Mouse (Mus musculus) C2C12 (cell line): ENCODE results near the gene Gdpd3. TPM values are rescaled to one million over a fixed set of nuclear protein-coding genes. Genes with fewer than 3 reads are reported as not detected.

Source experiments
- H3K27me3 ChIP-seq: one replicate; pipeline ENCODE4 v1.6.1; 2011; ENCODE audit not compliant: control insufficient read depth, insufficient read depth, insufficient read length
- H3K36me3 ChIP-seq: one replicate; pipeline ENCODE4 v1.6.1; 2011; ENCODE audit not compliant: control insufficient read depth, insufficient read depth
- H3K4me3 ChIP-seq: one replicate; pipeline ENCODE4 v1.5.1; 2011; ENCODE audit warnings: mild to moderate bottlenecking, control low read depth; ENCODE audit not compliant: poor library complexity, insufficient read depth, severe bottlenecking
- H3K79me2 ChIP-seq: one replicate; pipeline ENCODE4 v1.6.1; 2011; ENCODE audit not compliant: control insufficient read depth, insufficient read depth
- H3K79me3 ChIP-seq: one replicate; pipeline ENCODE4 v1.6.1; 2011; ENCODE audit warnings: low read depth, control low read depth
- H3ac ChIP-seq: one replicate; pipeline ENCODE3; 2011; ENCODE audit warnings: low read depth; ENCODE audit not compliant: control insufficient read depth, insufficient read length
- CEBPB ChIP-seq: IDR thresholded peaks from one replicate; pipeline ENCODE4 v1.6.1; 2011; ENCODE audit warnings: low read depth, mild to moderate bottlenecking, control low read depth, moderate library complexity
- CTCF ChIP-seq: IDR thresholded peaks from one replicate; pipeline ENCODE4 v1.5.1; 2011; ENCODE audit not compliant: control insufficient read depth, insufficient read depth, insufficient read length
- FOSL1 ChIP-seq: IDR thresholded peaks from one replicate; pipeline ENCODE4 v1.8.0; 2011; ENCODE audit warnings: mild to moderate bottlenecking, low read length; ENCODE audit not compliant: poor library complexity, insufficient read depth, severe bottlenecking
- MAX ChIP-seq: IDR thresholded peaks from one replicate; pipeline ENCODE4 v1.6.1; 2011; ENCODE audit warnings: mild to moderate bottlenecking, control low read depth
- MYOD1 ChIP-seq: IDR thresholded peaks from one replicate; pipeline ENCODE4 v1.6.1; 2011; ENCODE audit warnings: low read depth; ENCODE audit not compliant: control insufficient read depth, insufficient read length
- MYOG ChIP-seq: IDR thresholded peaks from one replicate; pipeline ENCODE4 v1.6.1; 2011; ENCODE audit not compliant: control insufficient read depth, insufficient read length; ENCODE audit errors: extremely low read depth
- USF1 ChIP-seq: IDR thresholded peaks from one replicate; pipeline ENCODE4 v1.6.1; 2011; ENCODE audit warnings: low read depth, mild to moderate bottlenecking, control low read depth, moderate library complexity
- polyA plus RNA-seq: library from polyadenylated mRNA; unstranded; fragments of >200 nt; fragmentation: generic; extraction: Trizol; gene quantifications from one replicate; pipeline ENCODE4 v1.2.1, GENCODE M21; 2012; ENCODE audit warnings: missing spikeins

The Gdpd3 gene
- polyA plus RNA-seq, 1 experiment = 1.7 TPM

DNA sequence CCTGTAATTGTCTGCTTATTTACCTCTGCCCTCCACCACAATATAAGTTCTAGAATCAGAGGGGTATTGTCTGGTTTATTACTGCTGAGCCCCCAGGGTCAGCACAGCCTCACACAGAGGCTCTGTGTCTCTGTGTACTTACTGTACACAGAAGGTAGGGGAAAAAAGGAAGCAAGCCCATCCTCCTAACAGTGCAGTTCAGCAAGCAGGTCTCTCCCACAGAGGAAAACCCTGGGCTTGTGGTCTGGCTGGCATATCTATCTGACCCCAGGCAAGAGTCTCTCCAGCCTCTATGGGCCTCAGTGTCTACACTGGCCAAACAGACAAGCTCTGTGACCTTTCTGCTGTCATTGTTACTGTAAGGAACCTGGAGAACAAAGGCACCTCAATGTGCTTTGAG is 37.6 kb downstream of the Gdpd3 start:
- TF ChIP-seq FOSL1 = no peak
- no peak for TF ChIP-seq CTCF
- no peak for TF ChIP-seq MAX
- TF ChIP-seq CEBPB = no peak
- no peak for TF ChIP-seq USF1
- no peak for TF ChIP-seq MYOD1
- TF ChIP-seq MYOG = no peak
- no peaks in the 10 kb centered on the region for H3K27me3 ChIP-seq
- H3K79me3 ChIP-seq = peaks cover 3% of the 10 kb centered on the region
- H3K79me2 ChIP-seq = peaks cover 23% of the 10 kb centered on the region
- no peak overlapping the region for H3ac ChIP-seq
- H3K4me3 ChIP-seq = no peak overlapping the region
- H3K36me3 ChIP-seq = no peaks in the 10 kb centered on the region

DNA sequence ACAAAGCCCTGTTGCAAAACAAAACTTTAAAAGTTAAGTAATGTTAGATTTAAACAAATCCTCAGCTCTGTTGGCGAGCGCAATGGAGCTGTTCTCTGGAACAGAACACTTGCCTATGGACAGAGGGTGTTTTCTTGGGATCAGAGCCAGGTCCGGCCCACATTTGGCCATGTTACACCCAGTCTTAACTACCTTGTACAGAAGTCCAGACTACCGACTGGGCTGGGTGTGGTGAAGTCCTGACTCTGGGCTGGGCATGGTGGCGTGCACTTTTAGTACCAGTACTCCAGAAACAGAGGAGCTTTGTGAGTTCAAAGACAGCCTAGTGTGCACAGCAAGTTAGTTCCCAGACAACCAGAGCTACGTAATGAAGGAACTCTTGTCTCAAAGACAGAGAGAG is 40.8 kb downstream of the Gdpd3 start:
- no peak for TF ChIP-seq USF1
- Histone ChIP-seq H3K4me3 (no peak overlapping the region), H3K27me3 (no peaks in the 10 kb centered on the region), H3K36me3 (no peaks in the 10 kb centered on the region), H3K79me2 (peaks cover 20% of the 10 kb centered on the region), H3ac (no peak overlapping the region), H3K79me3 (peaks cover 2% of the 10 kb centered on the region)

DNA sequence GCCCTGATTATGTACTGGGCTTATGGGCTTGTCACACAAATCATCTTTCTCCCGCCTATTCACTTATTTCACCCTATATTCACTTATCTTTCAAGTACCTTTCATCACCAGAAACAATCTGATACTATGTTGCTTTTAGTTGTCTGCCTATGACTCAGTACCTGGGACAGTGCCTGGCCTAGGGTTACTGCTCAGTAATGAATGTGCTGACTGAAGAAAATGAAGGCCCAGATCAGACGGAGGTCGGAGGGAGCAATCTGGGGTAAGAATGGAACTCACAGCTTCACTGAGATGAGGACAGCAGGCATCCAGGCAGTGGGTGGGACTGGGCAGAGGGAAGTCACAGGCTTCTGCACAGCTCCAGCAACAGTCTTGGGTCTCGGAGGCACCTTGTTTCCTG is 41.3 kb downstream of the Gdpd3 start:
- H3K79me3 ChIP-seq = peaks cover 2% of the 10 kb centered on the region
- H3K79me2 ChIP-seq = peaks cover 20% of the 10 kb centered on the region
- H3K4me3 ChIP-seq = no peak overlapping the region
- peak overlapping the region; percentile 42 for H3ac ChIP-seq
- no peaks in the 10 kb centered on the region for H3K27me3 ChIP-seq
- no peak for TF ChIP-seq FOSL1
- TF ChIP-seq USF1 = no peak
- no peak for TF ChIP-seq CEBPB
- no peak for TF ChIP-seq MYOD1
- no peak for TF ChIP-seq MAX
- TF ChIP-seq CTCF = no peak
- no peak for TF ChIP-seq MYOG
- no peaks in the 10 kb centered on the region for H3K36me3 ChIP-seq

DNA sequence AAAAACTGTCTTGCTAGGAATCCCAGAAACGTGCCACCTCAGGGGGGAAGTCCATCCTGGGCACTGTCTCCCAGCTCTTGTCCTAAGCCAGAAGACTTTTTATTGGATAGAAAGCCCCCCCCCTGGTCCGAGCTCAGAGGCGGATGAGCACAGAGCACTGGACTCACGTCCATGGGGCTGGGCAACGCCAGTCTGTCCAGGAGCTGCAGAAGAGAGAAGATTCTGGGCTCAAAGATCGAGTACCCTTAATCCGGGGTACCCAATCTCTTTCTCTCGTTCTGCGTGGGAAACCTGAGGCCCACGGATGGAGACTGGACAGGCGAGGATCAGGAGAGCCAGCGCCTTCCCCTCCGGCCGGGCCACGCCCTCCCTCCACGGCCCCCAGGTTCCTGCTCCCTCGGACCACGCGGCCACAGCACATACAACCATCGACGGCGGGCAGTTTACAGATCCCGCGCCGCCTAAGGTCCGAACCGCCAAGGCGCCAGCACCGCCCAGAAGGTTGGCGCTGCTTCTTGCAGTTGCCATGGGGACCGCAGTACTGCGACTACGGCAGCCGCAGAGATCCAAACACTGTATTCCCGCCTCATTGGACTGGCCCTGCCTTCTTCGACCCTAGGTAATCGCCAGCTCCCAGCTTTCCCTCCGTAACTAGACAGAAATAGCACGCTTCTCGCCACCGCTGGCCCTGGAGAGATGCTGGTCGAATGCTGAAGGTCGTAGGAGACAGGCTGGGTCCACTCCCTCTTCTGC is 42.7 kb downstream of the Gdpd3 start:
- peaks cover 2% of the 10 kb centered on the region for H3K79me3 ChIP-seq
- TF ChIP-seq CTCF (no peak), MAX (peak; percentile 60)
- H3ac ChIP-seq = peak overlapping the region; percentile 81
- peak overlapping the region; percentile 42 for H3K4me3 ChIP-seq
- H3K79me2 ChIP-seq = peaks cover 20% of the 10 kb centered on the region
- H3K27me3 ChIP-seq = no peaks in the 10 kb centered on the region
- no peaks in the 10 kb centered on the region for H3K36me3 ChIP-seq

DNA sequence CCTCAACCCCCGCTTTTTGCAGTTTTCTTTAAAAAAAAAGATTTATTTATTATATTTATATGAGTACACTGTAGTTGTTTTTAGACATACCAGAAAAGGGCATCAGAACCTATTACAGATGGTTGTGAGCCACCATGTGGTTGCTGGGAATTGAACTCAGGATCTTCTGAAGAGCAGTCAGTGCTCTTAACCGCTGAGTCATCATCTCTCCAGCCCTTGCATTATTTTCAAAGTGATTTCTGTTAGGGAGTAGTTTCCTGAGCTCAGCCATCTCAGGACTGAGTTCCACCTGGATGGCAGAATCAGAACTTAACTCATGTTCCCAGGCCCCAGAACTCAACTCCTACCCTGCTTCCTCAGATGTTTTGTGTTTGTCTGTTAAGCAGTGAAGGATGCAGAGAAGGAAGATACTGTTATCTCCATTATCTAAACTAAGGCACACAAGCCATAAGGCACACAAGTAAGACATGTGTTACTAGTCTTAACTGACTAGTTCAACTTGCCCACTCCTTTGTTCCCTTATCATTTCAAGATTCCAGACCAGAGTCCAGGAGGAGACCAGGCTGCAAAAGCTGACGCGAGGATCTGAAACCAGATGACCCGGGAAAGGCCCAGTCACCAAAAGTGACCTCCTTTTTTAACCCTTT is 43.7 kb downstream of the Gdpd3 start:
- peaks cover 2% of the 10 kb centered on the region for H3K79me3 ChIP-seq
- H3K36me3 ChIP-seq = no peaks in the 10 kb centered on the region
- TF ChIP-seq MYOD1 = no peak
- TF ChIP-seq CTCF = no peak
- TF ChIP-seq FOSL1 = no peak
- TF ChIP-seq CEBPB = no peak
- no peak for TF ChIP-seq MAX
- TF ChIP-seq USF1 = no peak
- TF ChIP-seq MYOG = no peak
- H3K79me2 ChIP-seq = peaks cover 20% of the 10 kb centered on the region
- H3K27me3 ChIP-seq = no peaks in the 10 kb centered on the region
- no peak overlapping the region for H3ac ChIP-seq
- H3K4me3 ChIP-seq = no peak overlapping the region

DNA sequence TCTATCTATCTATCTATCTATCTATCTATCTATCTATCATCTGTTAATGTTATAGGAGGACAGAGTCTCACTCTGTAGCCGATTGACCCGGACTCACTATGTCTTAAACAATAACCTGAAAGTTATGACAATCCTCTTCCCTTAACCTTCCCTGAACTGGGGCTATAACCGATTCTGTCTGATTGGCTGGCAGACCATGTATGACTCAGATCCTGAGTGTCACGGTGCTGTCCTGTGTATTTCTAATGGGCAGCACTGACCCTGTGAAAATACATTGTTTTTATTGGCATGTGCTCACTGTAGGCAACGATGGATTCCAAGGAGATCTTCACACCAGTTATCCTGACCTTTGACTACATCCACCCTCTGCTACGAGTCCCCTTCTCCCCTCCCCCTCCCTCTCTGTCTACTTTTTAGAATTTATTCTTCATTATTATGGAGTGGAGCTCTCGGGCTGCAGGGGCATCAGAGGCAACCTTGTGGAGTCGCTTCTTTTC is 49.6 kb downstream of the Gdpd3 start:
- no peak overlapping the region for H3ac ChIP-seq
- no peaks in the 10 kb centered on the region for H3K79me3 ChIP-seq
- no peaks in the 10 kb centered on the region for H3K27me3 ChIP-seq
- H3K4me3 ChIP-seq = no peak overlapping the region
- no peaks in the 10 kb centered on the region for H3K79me2 ChIP-seq
- H3K36me3 ChIP-seq = no peaks in the 10 kb centered on the region
- TF ChIP-seq FOSL1 = no peak
- no peak for TF ChIP-seq MYOG
- no peak for TF ChIP-seq USF1
- TF ChIP-seq MYOD1 = no peak
- TF ChIP-seq CEBPB = no peak
- no peak for TF ChIP-seq CTCF
- no peak for TF ChIP-seq MAX
